Mouse (Mus musculus): ENCODE measurements at regions not wholly inside any gene's neighbourhood (a gene's known extent, or its start where the extent isn't known, plus 50 kb on each side); places are given as distances from the start of the nearest gene placed in this dataset.
"Not testable (repeated sequence)": the region's sequence is repeated elsewhere in the genome, so short reads cannot be mapped to it uniquely, and the experiment has no call there.

GRCm38 (mm10) chr2:133748493-133748892, 196.5 kb downstream of the Bmp2 start:
- DNase-seq = no peak

GRCm38 (mm10) chr2:133749846-133750637, 198.1 kb downstream of the Bmp2 start:
- no peak for DNase-seq

DNA sequence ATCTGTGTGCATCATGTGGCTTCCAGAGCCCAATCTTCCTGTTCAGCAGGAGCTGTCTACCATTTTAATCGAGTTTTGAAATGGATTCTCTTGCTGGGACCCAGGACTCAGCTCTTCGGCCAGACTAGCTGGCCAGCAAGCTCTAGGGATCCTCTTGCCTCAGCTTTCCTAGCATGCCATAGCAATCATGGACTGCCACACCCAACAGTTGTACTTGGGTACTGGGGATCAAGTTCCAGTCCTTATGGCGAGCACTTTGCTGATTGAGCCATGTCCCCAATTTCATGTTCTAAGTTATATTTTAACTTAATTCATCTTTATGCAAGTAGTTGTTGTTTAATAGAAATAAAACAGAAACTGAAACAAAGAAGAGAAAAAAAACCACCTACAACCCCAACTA, 202.1 kb downstream of the Bmp2 start:
- DNase-seq = no peak

- no peak for DNase-seq
Observed at GRCm38 (mm10) chr2:133761496-133761895, 209.5 kb downstream of the Bmp2 start.

DNA sequence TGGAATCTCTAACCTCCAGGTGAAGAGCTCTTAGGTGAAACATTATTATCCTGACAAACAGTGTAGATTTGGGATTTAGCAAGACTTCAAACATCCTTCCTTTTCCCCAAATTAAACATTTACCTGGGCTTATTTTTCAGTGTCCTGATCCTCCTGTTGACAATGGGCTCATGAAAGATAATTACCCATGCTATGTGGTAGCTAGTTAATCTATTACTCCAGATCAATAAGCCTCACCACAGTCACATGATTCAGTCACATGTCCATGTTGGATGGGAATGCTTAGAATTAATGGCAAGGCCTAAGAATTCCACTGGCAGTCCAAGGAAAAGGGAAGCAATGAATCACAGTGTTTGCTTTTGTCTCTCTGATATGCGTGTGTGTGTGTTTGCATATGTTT, 216.6 kb downstream of the Bmp2 start:
- no peak for DNase-seq

- no peak for DNase-seq
Observed at GRCm38 (mm10) chr2:133783588-133784342, 231.8 kb downstream of the Bmp2 start.

DNA sequence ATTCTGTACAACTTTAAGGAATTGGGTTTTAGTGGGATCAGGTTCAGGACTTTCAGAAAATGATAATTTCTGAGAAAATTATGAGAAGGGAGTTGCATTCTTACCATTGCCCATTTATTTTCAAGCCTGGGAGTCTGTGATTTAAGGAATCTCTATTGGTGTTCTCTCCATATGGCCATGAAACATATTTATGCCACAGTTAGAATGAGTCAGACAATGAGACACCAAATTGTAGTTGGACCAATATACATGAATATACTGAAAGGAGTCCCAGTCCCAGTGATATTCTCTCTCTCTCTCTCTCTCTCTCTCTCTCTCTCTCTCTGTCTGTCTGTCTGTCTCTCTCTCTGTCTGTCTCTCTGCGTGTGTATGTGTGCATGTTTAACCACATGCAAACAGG, 239.1 kb downstream of the Bmp2 start:
- no peak for DNase-seq

DNA sequence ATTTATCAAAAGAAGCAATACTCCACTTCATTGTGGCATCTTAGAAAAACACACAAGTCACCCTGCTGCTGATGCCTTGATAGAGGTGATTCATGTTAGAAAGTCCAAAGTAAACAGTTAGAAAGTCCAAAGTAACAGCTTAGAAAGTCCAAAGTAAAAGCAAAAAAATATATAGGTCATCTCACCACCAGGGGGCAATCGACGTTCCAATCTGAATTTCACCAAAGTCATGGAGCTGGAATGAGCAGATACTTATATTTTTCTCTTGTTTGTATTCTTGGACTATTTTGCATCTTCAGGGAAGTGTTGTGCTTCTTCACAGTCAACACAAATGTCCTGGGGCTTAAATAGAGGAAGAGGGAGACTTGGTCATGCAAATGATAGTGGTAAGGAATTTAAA, 241.3 kb downstream of the Bmp2 start:
- no peak for DNase-seq

DNA sequence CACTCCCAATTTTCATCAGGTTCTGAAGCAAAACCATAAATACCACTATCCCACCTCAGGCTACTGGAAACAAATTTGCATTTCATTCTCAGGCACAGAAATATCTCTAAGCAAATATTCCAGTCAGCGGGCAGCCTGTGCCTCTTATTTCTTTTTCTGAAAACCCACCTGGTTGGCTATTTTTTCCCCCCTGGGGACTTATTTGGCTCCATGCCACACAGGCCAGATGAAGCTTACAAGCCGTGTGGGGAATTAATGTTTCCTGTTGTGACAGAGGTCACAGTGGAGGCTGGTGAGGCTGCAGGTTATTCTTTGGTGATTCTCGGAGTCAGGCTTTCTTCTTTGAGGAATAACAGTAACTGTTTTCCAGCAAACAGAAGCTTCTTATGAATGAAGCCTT, 250.7 kb downstream of the Bmp2 start:
- no peak for DNase-seq

- no peak for DNase-seq
Observed at GRCm38 (mm10) chr2:133821418-133821817, 269.5 kb downstream of the Bmp2 start.

DNA sequence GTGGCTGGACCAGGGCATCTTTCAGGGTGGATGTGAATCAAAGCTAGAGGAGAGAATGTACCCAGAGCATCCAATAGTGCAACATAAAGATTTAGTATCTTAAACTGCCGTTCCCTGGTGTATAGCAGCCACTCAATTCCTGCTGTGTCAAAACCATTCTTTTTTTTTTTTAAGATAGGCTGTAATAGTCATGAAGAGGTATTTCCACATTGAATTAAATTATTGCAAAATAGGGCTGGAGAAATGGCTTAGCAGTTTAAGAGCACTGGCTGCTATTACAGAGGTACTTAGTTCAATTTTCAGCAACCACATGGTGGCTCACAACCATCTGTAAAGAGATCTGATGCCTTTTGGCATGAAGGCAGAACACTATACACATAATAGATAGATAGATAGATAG, 277.4 kb downstream of the Bmp2 start:
- DNase-seq = no peak

DNA sequence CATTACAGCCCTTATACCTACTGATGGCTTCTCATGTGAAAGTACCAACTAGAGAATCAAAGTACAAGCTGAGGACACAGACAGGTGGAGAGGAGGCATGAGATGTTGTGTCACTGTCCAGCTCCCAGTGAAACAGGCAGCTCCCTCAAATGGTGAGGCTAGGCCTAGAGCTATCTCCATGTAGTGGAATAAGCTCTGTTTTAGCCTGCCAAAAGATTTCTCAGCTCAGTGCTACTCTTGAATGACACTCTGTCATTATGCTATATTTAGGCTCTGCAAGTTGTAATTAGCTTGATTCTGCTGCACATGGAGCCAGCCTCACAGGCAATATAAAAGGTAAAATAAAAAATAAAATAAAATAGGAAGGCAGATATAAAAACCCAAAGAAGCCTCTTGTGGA, 298.5 kb downstream of the Bmp2 start:
- no peak for DNase-seq

GRCm38 (mm10) chr2:133874982-133875381, 323.0 kb downstream of the Bmp2 start:
- not testable (repeated sequence) for DNase-seq

- DNase-seq = no peak
Observed at GRCm38 (mm10) chr2:133883682-133884081, 331.7 kb downstream of the Bmp2 start.

DNA sequence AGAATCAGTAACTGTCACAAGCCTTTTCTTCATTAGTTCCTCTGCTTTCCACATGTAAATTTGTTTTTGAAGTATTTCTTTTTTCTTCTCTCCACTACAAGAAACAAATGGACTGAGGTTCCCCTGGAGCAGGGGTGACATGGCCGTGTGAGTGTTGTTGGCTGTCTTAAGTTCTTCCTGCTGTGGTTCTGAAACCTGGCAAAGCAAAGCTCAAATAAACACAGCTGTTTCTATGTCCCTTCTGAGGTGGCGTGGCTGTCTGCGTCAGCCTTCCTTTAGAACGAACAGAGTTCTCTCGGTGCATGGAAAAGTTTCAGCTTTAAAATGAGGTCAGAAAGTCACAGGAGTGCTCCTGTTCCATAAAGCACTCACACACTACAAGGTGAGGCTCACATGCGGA, 354.3 kb downstream of the Bmp2 start:
- no peak for DNase-seq

All from gastrocnemius, postnatal 25 days (tissue).